Mouse (Mus musculus): Measurements from ENCODE around the gene Sik1.

Gene Sik1

GRCm38 (mm10) chr17:31800852-31801363 is 54.7 kb downstream of the Sik1 start:
- no peak for DNase-seq

- no peak for DNase-seq
Observed at GRCm38 (mm10) chr17:31795893-31796292, 59.7 kb downstream of the Sik1 start.

Data from right cerebral cortex, postnatal 14 days (tissue).